In genomic region chr7:140035456-140035855, GRCm38 (mm10) we compare ENCODE assay signal across 8 mouse cellular contexts. TPM values are rescaled to one million over a fixed set of nuclear protein-coding genes. Genes with fewer than 3 reads are reported as not detected.
DNase-seq lines count a peak whose midpoint lies in the region; ATAC-seq and TF ChIP-seq lines count a peak whose summit lies in the region.

No protein-coding gene starts in this region.

- no peaks in the 10 kb centered on the region for H3K9me3 ChIP-seq in lung, postnatal 0 days (ENCODE audit: low read length)
- H3K9me3 ChIP-seq in forebrain, embryonic 10.5 days: no peaks in the 10 kb centered on the region
- H3K9me3 ChIP-seq in limb, embryonic 12.5 days: no peaks in the 10 kb centered on the region
- H3K9me3 ChIP-seq in stomach, embryonic 14.5 days (ENCODE audit: control insufficient read depth, low read depth, low read length): no peaks in the 10 kb centered on the region

- peaks cover 11% of the 10 kb centered on the region; the same call in 1 of the 2 replicates for H3K4me1 ChIP-seq in lung, postnatal 0 days (ENCODE audit: insufficient read depth, low read depth, low read length)
- H3K4me1 ChIP-seq in forebrain, embryonic 10.5 days: peaks cover 32% of the 10 kb centered on the region
- peaks cover 21% of the 10 kb centered on the region for H3K4me1 ChIP-seq in limb, embryonic 12.5 days (replicated peaks)
- peaks cover 11% of the 10 kb centered on the region for H3K4me1 ChIP-seq in stomach, embryonic 14.5 days (ENCODE audit: control insufficient read depth, insufficient read depth, low read length)

- no peaks in the 10 kb centered on the region for H3K27me3 ChIP-seq in lung, postnatal 0 days (replicated peaks; ENCODE audit: insufficient read depth, low read length)
- peaks cover 18% of the 10 kb centered on the region for H3K27me3 ChIP-seq in forebrain, embryonic 10.5 days (ENCODE audit: poor library complexity, severe bottlenecking)
- H3K27me3 ChIP-seq in limb, embryonic 12.5 days: no peaks in the 10 kb centered on the region
- no peaks in the 10 kb centered on the region for H3K27me3 ChIP-seq in stomach, embryonic 14.5 days (ENCODE audit: control insufficient read depth, insufficient read depth, low read length)

- TF ChIP-seq EP300 in lung, postnatal 0 days (IDR thresholded peaks at IDR 0.05): no peak

- ATAC-seq in lung, postnatal 0 days: no peak
- no peak for ATAC-seq in limb, embryonic 12.5 days (ENCODE audit: insufficient number of reproducible peaks, insufficient read depth, low FRiP score, low TSS enrichment, low read depth)
- ATAC-seq in stomach, embryonic 14.5 days (ENCODE audit: insufficient number of reproducible peaks, insufficient read depth, low FRiP score, low read depth): no peak

- 0 out of 2 replicates have a peak overlapping the region, but pooled peaks have one; percentile 85 for H3K27ac ChIP-seq in lung, postnatal 0 days (ENCODE audit: low read length)
- H3K27ac ChIP-seq in forebrain, embryonic 10.5 days: peak overlapping the region; percentile 96
- H3K27ac ChIP-seq in limb, embryonic 12.5 days: peak overlapping the region; percentile 77
- no peak overlapping the region for H3K27ac ChIP-seq in stomach, embryonic 14.5 days (ENCODE audit: low read length)

- peaks cover 12% of the 10 kb centered on the region for H3K36me3 ChIP-seq in lung, postnatal 0 days (ENCODE audit: insufficient read depth, low read length)
- peaks cover 63% of the 10 kb centered on the region for H3K36me3 ChIP-seq in forebrain, embryonic 10.5 days (replicated peaks)
- peaks cover 62% of the 10 kb centered on the region for H3K36me3 ChIP-seq in limb, embryonic 12.5 days
- H3K36me3 ChIP-seq in stomach, embryonic 14.5 days (ENCODE audit: control insufficient read depth, insufficient read depth, low read length): peaks cover 32% of the 10 kb centered on the region

- no peak for DNase-seq in lung, postnatal 0 days (ENCODE audit: low spot score)
- no peak for DNase-seq in lung, postnatal 36 days
- DNase-seq in forebrain, embryonic 10.5 days (ENCODE audit: extremely low spot score, low spot score): no peak
- no peak for DNase-seq in spleen, adult 12 weeks (ENCODE audit: low spot score)
- DNase-seq in urinary bladder, adult 2 months (ENCODE audit: low spot score): no peak
- no peak for DNase-seq in right cerebral cortex, postnatal 4 days

- H3K4me3 ChIP-seq in lung, postnatal 0 days (ENCODE audit: low read depth, low read length): peak overlapping the region; percentile 57
- H3K4me3 ChIP-seq in forebrain, embryonic 10.5 days: peak overlapping the region; percentile 87
- H3K4me3 ChIP-seq in limb, embryonic 12.5 days (replicated peaks): peak overlapping the region; percentile 83
- H3K4me3 ChIP-seq in stomach, embryonic 14.5 days (ENCODE audit: low read depth, low read length): peak overlapping the region; percentile 84

- 12% methylated on average over 7 of the region's 7 CpGs for WGBS in lung, postnatal 0 days
- WGBS in forebrain, embryonic 10.5 days: 28% methylated on average over 7 of the region's 7 CpGs
- 20% methylated on average over 7 of the region's 7 CpGs for WGBS in limb, embryonic 12.5 days
- 13% methylated on average over 7 of the region's 7 CpGs for WGBS in stomach, embryonic 14.5 days

- peak overlapping the region; percentile 61 for H3K9ac ChIP-seq in lung, postnatal 0 days (replicated peaks; ENCODE audit: low read depth)
- H3K9ac ChIP-seq in limb, embryonic 12.5 days (replicated peaks): peak overlapping the region; percentile 82
- H3K9ac ChIP-seq in stomach, embryonic 14.5 days (replicated peaks; ENCODE audit: low read depth, low read length): peak overlapping the region; percentile 62

- peak overlapping the region; percentile 83 for H3K4me2 ChIP-seq in lung, postnatal 0 days (replicated peaks; ENCODE audit: low read depth, low read length)
- H3K4me2 ChIP-seq in limb, embryonic 12.5 days: peak overlapping the region; percentile 87
- peak overlapping the region; percentile 92 for H3K4me2 ChIP-seq in stomach, embryonic 14.5 days (replicated peaks; ENCODE audit: low read depth, low read length)

- TF ChIP-seq CTCF in lung, postnatal 0 days (IDR thresholded peaks at IDR 0.05): no peak

RNA-seq across cellular contexts. Expression of gene Zfp511, which starts 0.7 kb away (rescaled TPM):
- 21.5 and 23.0 TPM in 2 replicates for polyA plus RNA-seq in lung, postnatal 0 days (2015; fragmentation: Nextera tagmentation; extraction: Ambion mirVana)
- 39.2 and 41.7 TPM in 2 replicates for polyA plus RNA-seq in forebrain, embryonic 10.5 days (2016; fragmentation: Nextera tagmentation; extraction: Ambion mirVana)
- polyA plus RNA-seq in limb, embryonic 12.5 days (2016; fragmentation: Nextera tagmentation; extraction: Ambion mirVana): 41.4 and 43.0 TPM in 2 replicates
- polyA plus RNA-seq in stomach, embryonic 14.5 days (2014; fragmentation: Nextera tagmentation; extraction: Ambion mirVana): 40.6 and 43.5 TPM in 2 replicates
- polyA plus RNA-seq in urinary bladder, adult 2 months (2012; rRNA removed): 72.4 and 98.7 TPM in 2 replicates

RNA-seq across cellular contexts. Expression of gene Tubgcp2, which starts 1.0 kb away (rescaled TPM):
- 20.8 and 22.4 TPM in 2 replicates for polyA plus RNA-seq in lung, postnatal 0 days (2015; fragmentation: Nextera tagmentation; extraction: Ambion mirVana)
- polyA plus RNA-seq in forebrain, embryonic 10.5 days (2016; fragmentation: Nextera tagmentation; extraction: Ambion mirVana): 80.6 and 81.1 TPM in 2 replicates
- 82.3 and 82.8 TPM in 2 replicates for polyA plus RNA-seq in limb, embryonic 12.5 days (2016; fragmentation: Nextera tagmentation; extraction: Ambion mirVana)
- 59.3 and 60.3 TPM in 2 replicates for polyA plus RNA-seq in stomach, embryonic 14.5 days (2014; fragmentation: Nextera tagmentation; extraction: Ambion mirVana)
- 33.2 and 33.3 TPM in 2 replicates for polyA plus RNA-seq in urinary bladder, adult 2 months (2012; rRNA removed)

RNA-seq across cellular contexts. Expression of gene Msx3, which starts 13.4 kb away (rescaled TPM):
- polyA plus RNA-seq in lung, postnatal 0 days (2015; fragmentation: Nextera tagmentation; extraction: Ambion mirVana): not detected in 2 replicates
- 0.31 and 0.69 TPM in 2 replicates for polyA plus RNA-seq in forebrain, embryonic 10.5 days (2016; fragmentation: Nextera tagmentation; extraction: Ambion mirVana)
- polyA plus RNA-seq in limb, embryonic 12.5 days (2016; fragmentation: Nextera tagmentation; extraction: Ambion mirVana): 0.10 TPM in 1 of 2 replicates, not detected in the other
- not detected in 2 replicates for polyA plus RNA-seq in stomach, embryonic 14.5 days (2014; fragmentation: Nextera tagmentation; extraction: Ambion mirVana)
- 0.03 TPM in 2 replicates for polyA plus RNA-seq in urinary bladder, adult 2 months (2012; rRNA removed)

RNA-seq across cellular contexts. Expression of gene Adam8, which starts 43.1 kb away (rescaled TPM):
- polyA plus RNA-seq in lung, postnatal 0 days (2015; fragmentation: Nextera tagmentation; extraction: Ambion mirVana): 5.8 and 7.0 TPM in 2 replicates
- polyA plus RNA-seq in forebrain, embryonic 10.5 days (2016; fragmentation: Nextera tagmentation; extraction: Ambion mirVana): 1.6 and 2.4 TPM in 2 replicates
- 2.1 and 2.7 TPM in 2 replicates for polyA plus RNA-seq in limb, embryonic 12.5 days (2016; fragmentation: Nextera tagmentation; extraction: Ambion mirVana)
- 2.4 and 2.8 TPM in 2 replicates for polyA plus RNA-seq in stomach, embryonic 14.5 days (2014; fragmentation: Nextera tagmentation; extraction: Ambion mirVana)
- 5.8 and 6.3 TPM in 2 replicates for polyA plus RNA-seq in urinary bladder, adult 2 months (2012; rRNA removed)

RNA-seq across cellular contexts. Expression of gene Caly, which starts 46.9 kb away (rescaled TPM):
- polyA plus RNA-seq in lung, postnatal 0 days (2015; fragmentation: Nextera tagmentation; extraction: Ambion mirVana): 0.29 TPM in 2 replicates
- polyA plus RNA-seq in forebrain, embryonic 10.5 days (2016; fragmentation: Nextera tagmentation; extraction: Ambion mirVana): 0.58 and 2.1 TPM in 2 replicates
- 1.8 and 2.5 TPM in 2 replicates for polyA plus RNA-seq in limb, embryonic 12.5 days (2016; fragmentation: Nextera tagmentation; extraction: Ambion mirVana)
- polyA plus RNA-seq in stomach, embryonic 14.5 days (2014; fragmentation: Nextera tagmentation; extraction: Ambion mirVana): 3.8 and 3.9 TPM in 2 replicates
- 0.83 and 1.0 TPM in 2 replicates for polyA plus RNA-seq in urinary bladder, adult 2 months (2012; rRNA removed)
